Mouse (Mus musculus) ES-E14 (cell line): ENCODE results near the gene Pde7b.

ENCODE experiments used
- CHD2 ChIP-seq: IDR thresholded peaks from 2 replicates; pipeline ENCODE4 v1.6.1; 2014; ENCODE audit warnings: mild to moderate bottlenecking, low read depth, low read length, inconsistent platforms
- HCFC1 ChIP-seq: IDR thresholded peaks from 2 replicates; pipeline ENCODE4 v1.6.1; 2012; ENCODE audit warnings: low read length, inconsistent platforms, borderline replicate concordance; ENCODE audit not compliant: insufficient read depth
- MAFK ChIP-seq: IDR thresholded peaks from 2 replicates; pipeline ENCODE4 v1.6.1; 2014; ENCODE audit warnings: mild to moderate bottlenecking, low read depth, low read length, inconsistent platforms; ENCODE audit not compliant: insufficient read depth

- TF ChIP-seq CHD2 (no peak), HCFC1 (no peak), MAFK (no peak)
Observed at GRCm38 (mm10) chr10:20382807-20383419, 342.0 kb downstream of the Pde7b start.
